Mouse (Mus musculus): ENCODE data around the gene Duox1. TPM values are rescaled to one million over a fixed set of nuclear protein-coding genes. Genes with fewer than 3 reads are reported as not detected.

Gene Duox1
- polyA plus RNA-seq, 1 experiment: 0.05 TPM

DNA sequence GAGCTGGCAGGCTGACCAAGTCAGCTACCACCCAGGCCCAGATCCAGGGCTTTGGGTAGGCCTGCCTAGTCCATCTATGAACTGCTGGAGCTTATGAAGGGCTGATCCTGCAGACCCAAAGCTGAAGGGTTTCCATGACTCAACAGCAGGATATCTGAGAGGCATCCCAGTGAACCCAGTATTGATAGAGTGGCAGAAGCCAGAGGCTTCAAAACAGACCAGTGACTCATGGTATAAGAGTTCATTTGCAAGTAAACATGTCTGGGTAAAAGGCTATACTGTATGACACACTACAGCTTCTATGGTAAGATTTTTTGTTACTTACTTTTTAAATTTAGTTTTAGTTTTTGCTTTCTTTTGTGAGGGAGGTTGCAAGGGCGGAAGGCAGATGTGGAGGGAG lies 80.7 kb downstream of the Duox1 start:
- no peak for TF ChIP-seq POLR2A (IDR thresholded peaks at IDR 0.05; ENCODE audit: borderline replicate concordance, insufficient read depth, low read length)
- no peak for TF ChIP-seq CTCF (IDR thresholded peaks at IDR 0.05; ENCODE audit: borderline replicate concordance, insufficient read depth, low read depth, low read length)
- Histone ChIP-seq H3K4me3 (replicated peaks; ENCODE audit: insufficient read depth, low read depth, low read length) (no peak overlapping the region), H3K4me1 (ENCODE audit: control insufficient read depth, insufficient read depth, low read length) (no peaks in the 10 kb centered on the region), H3K27ac (ENCODE audit: insufficient read depth, low read length) (no peak overlapping the region), H3K27me3 (ENCODE audit: control insufficient read depth, insufficient read depth, low read length) (no peaks in the 10 kb centered on the region)
- no peak for DNase-seq
- WGBS: 100% methylated on average over 1 of the region's 1 CpGs

Other genes starting within 250 kb of the Duox1 start
- 9.8 and 10.7 TPM in 2 replicates for gene Spg11, start 197.3 kb upstream of the Duox1 start, polyA plus RNA-seq (2012; rRNA removed)
- gene B2m, start 168.0 kb upstream of the Duox1 start, polyA plus RNA-seq (2012; rRNA removed): 146 and 152 TPM in 2 replicates
- gene Trim69, start 155.0 kb upstream of the Duox1 start, polyA plus RNA-seq (2012; rRNA removed): not detected in 2 replicates
- gene Patl2, start 129.5 kb upstream of the Duox1 start, polyA plus RNA-seq (2012; rRNA removed): 0.19 and 0.21 TPM in 2 replicates
- not detected in 2 replicates for gene Terb2, start 129.4 kb upstream of the Duox1 start, polyA plus RNA-seq (2012; rRNA removed)
- 20.3 and 22.9 TPM in 2 replicates for gene Sord, start 80.9 kb upstream of the Duox1 start, polyA plus RNA-seq (2012; rRNA removed)
- gene Duox2, start 17.2 kb upstream of the Duox1 start, polyA plus RNA-seq (2012; rRNA removed): 0.03 and 0.11 TPM in 2 replicates
- not detected in 2 replicates for gene Duoxa2, start 16.8 kb upstream of the Duox1 start, polyA plus RNA-seq (2012; rRNA removed)
- gene Duoxa1, start 1.9 kb upstream of the Duox1 start, polyA plus RNA-seq (2012; rRNA removed): 0.19 TPM in 1 of 2 replicates, not detected in the other
- gene Shf, start 53.5 kb downstream of the Duox1 start, polyA plus RNA-seq (2012; rRNA removed): 344 and 410 TPM in 2 replicates
- 0.10 and 0.43 TPM in 2 replicates for gene Slc28a2, start 110.8 kb downstream of the Duox1 start, polyA plus RNA-seq (2012; rRNA removed)
- not detected in 2 replicates for gene Gm14085, start 169.3 kb downstream of the Duox1 start, polyA plus RNA-seq (2012; rRNA removed)